Mouse (Mus musculus) spleen, postnatal 4 days (tissue): Measurements from ENCODE around the gene Echdc2.
"Not testable (repeated sequence)": the region's sequence is repeated elsewhere in the genome, so short reads cannot be mapped to it uniquely, and the experiment has no call there.

ENCODE experiments used
- DNase-seq, 2 experiments: peaks; one replicate each; pipeline ENCODE4 v3.0.0; 2022; ENCODE audit warnings: low spot score in 2 of 2

Echdc2 gene

GRCm38 (mm10) chr4:108165152-108165895 is at the start of gene Echdc2:
Echdc2 (plus strand) TSS chr4:108165437.
- DNase-seq: no peak

GRCm38 (mm10) chr4:108116466-108116865 is 48.8 kb upstream of the Echdc2 start:
- no peak for DNase-seq

- DNase-seq: no peak
Observed at GRCm38 (mm10) chr4:108117488-108117887, 47.7 kb upstream of the Echdc2 start.

GRCm38 (mm10) chr4:108117924-108118876 is 47.0 kb upstream of the Echdc2 start:
- peak; percentile 91 to 94 for DNase-seq

- no peak for DNase-seq
Observed at GRCm38 (mm10) chr4:108124104-108124503, 41.1 kb upstream of the Echdc2 start.

GRCm38 (mm10) chr4:108126260-108126659 is 39.0 kb upstream of the Echdc2 start:
- no peak for DNase-seq

GRCm38 (mm10) chr4:108127516-108127915 is 37.7 kb upstream of the Echdc2 start:
- DNase-seq: no peak

- DNase-seq: no peak
Observed at GRCm38 (mm10) chr4:108128339-108128738, 36.9 kb upstream of the Echdc2 start.

- DNase-seq: no peak
Observed at GRCm38 (mm10) chr4:108130452-108130851, 34.8 kb upstream of the Echdc2 start.

GRCm38 (mm10) chr4:108136938-108137337 is 28.3 kb upstream of the Echdc2 start:
- DNase-seq: no peak

- not testable (repeated sequence) for DNase-seq
Observed at GRCm38 (mm10) chr4:108143178-108143577, 22.1 kb upstream of the Echdc2 start.

- no peak for DNase-seq
Observed at GRCm38 (mm10) chr4:108143778-108144177, 21.5 kb upstream of the Echdc2 start.

- DNase-seq: no peak
Observed at GRCm38 (mm10) chr4:108144880-108145279, 20.4 kb upstream of the Echdc2 start, which contains the start of gene Scp2. Scp2 (minus strand) TSS chr4:108144998.

GRCm38 (mm10) chr4:108145554-108145953 is 19.7 kb upstream of the Echdc2 start:
- not testable (repeated sequence) for DNase-seq

GRCm38 (mm10) chr4:108155141-108155540 is 10.1 kb upstream of the Echdc2 start:
- not testable (repeated sequence) for DNase-seq

GRCm38 (mm10) chr4:108161936-108162335 is 3.3 kb upstream of the Echdc2 start:
- no peak for DNase-seq

- no peak for DNase-seq
Observed at GRCm38 (mm10) chr4:108163291-108163690, 1.9 kb upstream of the Echdc2 start.

- no peak for DNase-seq
Observed at GRCm38 (mm10) chr4:108166874-108167273, 1.6 kb downstream of the Echdc2 start.

- no peak for DNase-seq
Observed at GRCm38 (mm10) chr4:108168056-108168455, 2.8 kb downstream of the Echdc2 start.

GRCm38 (mm10) chr4:108182278-108182677 is 17.0 kb downstream of the Echdc2 start:
- no peak for DNase-seq

GRCm38 (mm10) chr4:108192821-108193323 is 27.6 kb downstream of the Echdc2 start:
- DNase-seq: no peak

GRCm38 (mm10) chr4:108196277-108196855 is 31.1 kb downstream of the Echdc2 start:
- DNase-seq: no peak
